Mouse (Mus musculus) liver, embryonic 13.5 days (tissue): ENCODE measurements around the gene Serp2. TPM values are rescaled to one million over a fixed set of nuclear protein-coding genes. Genes with fewer than 3 reads are reported as not detected.
A peak's percentile ranks its signal among the peaks of the same experiment; 100 is the strongest.

ENCODE experiments used
- ATAC-seq: fragments of 200-750 bp; cut with Nextera tagmentation; 2 replicates; pipeline ENCODE4 v1.8.0; 2017; ENCODE audit warnings: low read depth, mild to moderate bottlenecking, moderate number of reproducible peaks, moderate library complexity
- DNase-seq: peaks from one replicate; pipeline ENCODE4 v3.0.0; 2022
- H3K27ac ChIP-seq: fragments of 300-500 bp; sonication (generic); 2 replicates; pipeline ENCODE4 v1.5.1; 2015; ENCODE audit warnings: moderate library complexity, mild to moderate bottlenecking, inconsistent platforms
- H3K27me3 ChIP-seq: fragments of 300-500 bp; sonication (generic); 2 replicates; pipeline ENCODE4 v1.6.1; 2015; ENCODE audit warnings: mild to moderate bottlenecking, inconsistent platforms
- H3K36me3 ChIP-seq: fragments of 300-500 bp; sonication (generic); 2 replicates; pipeline ENCODE4 v1.6.1; 2015; ENCODE audit warnings: mild to moderate bottlenecking, inconsistent platforms
- H3K4me1 ChIP-seq: fragments of 300-500 bp; sonication (generic); replicated peaks from 2 replicates; pipeline ENCODE4 v1.6.1; 2015; ENCODE audit warnings: inconsistent platforms
- H3K4me2 ChIP-seq: fragments of 300-500 bp; sonication (generic); 2 replicates; pipeline ENCODE4 v1.6.1; 2015; ENCODE audit warnings: inconsistent platforms, mild to moderate bottlenecking, moderate library complexity
- H3K4me3 ChIP-seq: fragments of 300-500 bp; sonication (generic); replicated peaks from 2 replicates; pipeline ENCODE4 v1.5.1; 2015; ENCODE audit warnings: mild to moderate bottlenecking, inconsistent platforms
- H3K9ac ChIP-seq: fragments of 300-500 bp; sonication (generic); 2 replicates; pipeline ENCODE4 v1.6.1; 2015; ENCODE audit warnings: mild to moderate bottlenecking, inconsistent platforms
- H3K9me3 ChIP-seq: fragments of 300-500 bp; sonication (generic); replicated peaks from 2 replicates; pipeline ENCODE4 v1.6.1; 2016; ENCODE audit warnings: inconsistent platforms
- WGBS: fragments of 180-500 bp; shearing (Covaris S2); methylation state at CpG from one replicate; pipeline ENCODE4 v1.1.7; 2015; ENCODE audit not compliant: insufficient replicate concordance; 5-methylcytosine and 5-hydroxymethylcytosine counted together
- polyA plus RNA-seq: library from polyadenylated mRNA; unstranded; fragments of >200 nt; fragmentation: Nextera tagmentation; extraction: Ambion mirVana; gene quantifications from 2 replicates; pipeline ENCODE4 v1.2.1, GENCODE M21; 2015

The Serp2 gene
- polyA plus RNA-seq, 1 experiment from 2014 or later: 1.4 TPM

- ATAC-seq (no peak), DNase-seq (no peak)
- H3K36me3 ChIP-seq: no peaks in the 10 kb centered on the region
- H3K4me1 ChIP-seq: peaks cover 65% of the 10 kb centered on the region
- H3K27ac ChIP-seq: peak overlapping the region; percentile 90
- H3K27me3 ChIP-seq: no peaks in the 10 kb centered on the region
- H3K9ac ChIP-seq: 0 out of 2 replicates have a peak overlapping the region, but pooled peaks have one; percentile 1
- no peak overlapping the region for H3K4me3 ChIP-seq
- no peaks in the 10 kb centered on the region for H3K9me3 ChIP-seq
- 82% methylated on average over 3 of the region's 3 CpGs for WGBS
- H3K4me2 ChIP-seq: no peak overlapping the region
Observed at GRCm38 (mm10) chr14:76521308-76521707, 35.4 kb downstream of the Serp2 start.

- Histone ChIP-seq H3K27ac (peak overlapping the region; percentile 90), H3K9ac (peak overlapping the region; percentile 40), H3K9me3 (no peaks in the 10 kb centered on the region), H3K27me3 (no peaks in the 10 kb centered on the region), H3K4me3 (no peak overlapping the region), H3K36me3 (no peaks in the 10 kb centered on the region), H3K4me1 (peaks cover 70% of the 10 kb centered on the region), H3K4me2 (peak overlapping the region; percentile 50)
- 13% methylated on average over 4 of the region's 4 CpGs for WGBS
- peak; percentile 96 for ATAC-seq
- DNase-seq: peak; percentile 70
Observed at GRCm38 (mm10) chr14:76520606-76521005, 36.1 kb downstream of the Serp2 start.

GRCm38 (mm10) chr14:76518217-76518616 is 38.5 kb downstream of the Serp2 start:
- Histone ChIP-seq H3K9ac (no peak overlapping the region), H3K9me3 (no peaks in the 10 kb centered on the region), H3K4me3 (no peak overlapping the region), H3K36me3 (no peaks in the 10 kb centered on the region), H3K27me3 (no peaks in the 10 kb centered on the region), H3K4me2 (no peak overlapping the region), H3K27ac (no peak overlapping the region), H3K4me1 (peaks cover 81% of the 10 kb centered on the region)
- no peak for ATAC-seq
- WGBS: 67% methylated on average over 5 of the region's 5 CpGs
- no peak for DNase-seq

- Histone ChIP-seq H3K4me3 (no peak overlapping the region), H3K36me3 (no peaks in the 10 kb centered on the region), H3K27me3 (no peaks in the 10 kb centered on the region), H3K4me1 (peaks cover 74% of the 10 kb centered on the region), H3K9me3 (no peaks in the 10 kb centered on the region), H3K27ac (no peak overlapping the region), H3K9ac (no peak overlapping the region), H3K4me2 (no peak overlapping the region)
- WGBS: 69% methylated on average over 7 of the region's 7 CpGs
- ATAC-seq (no peak), DNase-seq (no peak)
Observed at GRCm38 (mm10) chr14:76515620-76516019, 41.1 kb downstream of the Serp2 start.

GRCm38 (mm10) chr14:76514050-76514585 is 42.6 kb downstream of the Serp2 start:
- ATAC-seq (no peak), DNase-seq (no peak)
- Histone ChIP-seq H3K4me2 (no peak overlapping the region), H3K4me3 (no peak overlapping the region), H3K9me3 (no peaks in the 10 kb centered on the region), H3K9ac (no peak overlapping the region), H3K27ac (no peak overlapping the region), H3K27me3 (no peaks in the 10 kb centered on the region), H3K4me1 (peaks cover 63% of the 10 kb centered on the region), H3K36me3 (no peaks in the 10 kb centered on the region)
- WGBS: 52% methylated on average over 6 of the region's 6 CpGs

GRCm38 (mm10) chr14:76513395-76514049 is 43.2 kb downstream of the Serp2 start:
- H3K9ac ChIP-seq: no peak overlapping the region
- H3K27me3 ChIP-seq: no peaks in the 10 kb centered on the region
- DNase-seq (no peak), ATAC-seq (no peak)
- H3K9me3 ChIP-seq: no peaks in the 10 kb centered on the region
- H3K4me1 ChIP-seq: peaks cover 61% of the 10 kb centered on the region
- no peak overlapping the region for H3K4me3 ChIP-seq
- WGBS: 39% methylated on average over 11 of the region's 11 CpGs
- H3K27ac ChIP-seq: no peak overlapping the region
- H3K36me3 ChIP-seq: no peaks in the 10 kb centered on the region
- H3K4me2 ChIP-seq: no peak overlapping the region

- no peak overlapping the region for H3K4me3 ChIP-seq
- H3K9me3 ChIP-seq: no peaks in the 10 kb centered on the region
- WGBS: 65% methylated on average over 7 of the region's 7 CpGs
- H3K4me1 ChIP-seq: peaks cover 58% of the 10 kb centered on the region
- no peak overlapping the region for H3K9ac ChIP-seq
- no peaks in the 10 kb centered on the region for H3K27me3 ChIP-seq
- ATAC-seq (no peak), DNase-seq (no peak)
- no peak overlapping the region for H3K4me2 ChIP-seq
- H3K27ac ChIP-seq: no peak overlapping the region
- H3K36me3 ChIP-seq: peaks cover 13% of the 10 kb centered on the region
Observed at GRCm38 (mm10) chr14:76511971-76512370, 44.7 kb downstream of the Serp2 start.

- peaks cover 24% of the 10 kb centered on the region for H3K36me3 ChIP-seq
- H3K9me3 ChIP-seq: no peaks in the 10 kb centered on the region
- DNase-seq (no peak), ATAC-seq (no peak)
- H3K4me1 ChIP-seq: peaks cover 42% of the 10 kb centered on the region
- H3K9ac ChIP-seq: no peak overlapping the region
- H3K4me3 ChIP-seq: no peak overlapping the region
- no peak overlapping the region for H3K4me2 ChIP-seq
- H3K27me3 ChIP-seq: no peaks in the 10 kb centered on the region
- no peak overlapping the region for H3K27ac ChIP-seq
- 83% methylated on average over 10 of the region's 10 CpGs for WGBS
Observed at GRCm38 (mm10) chr14:76508701-76509100, 48.0 kb downstream of the Serp2 start.

- peaks cover 40% of the 10 kb centered on the region for H3K4me1 ChIP-seq
- ATAC-seq: no peak
- H3K9ac ChIP-seq: peak overlapping the region; percentile 92; the same call in 1 of the 2 replicates
- H3K27me3 ChIP-seq: no peaks in the 10 kb centered on the region
- no peaks in the 10 kb centered on the region for H3K9me3 ChIP-seq
- no peak for DNase-seq
- 75% methylated on average over 9 of the region's 9 CpGs for WGBS
- H3K27ac ChIP-seq: peak overlapping the region; percentile 65
- peak overlapping the region; percentile 75 for H3K4me2 ChIP-seq
- peaks cover 24% of the 10 kb centered on the region for H3K36me3 ChIP-seq
- peak overlapping the region; percentile 77 for H3K4me3 ChIP-seq
Observed at GRCm38 (mm10) chr14:76507804-76508500, 48.7 kb downstream of the Serp2 start.

- Histone ChIP-seq H3K4me2 (peak overlapping the region; percentile 75), H3K4me1 (peaks cover 37% of the 10 kb centered on the region), H3K9ac (peak overlapping the region; percentile 92; the same call in 1 of the 2 replicates), H3K9me3 (no peaks in the 10 kb centered on the region), H3K27me3 (no peaks in the 10 kb centered on the region), H3K36me3 (peaks cover 24% of the 10 kb centered on the region), H3K4me3 (peak overlapping the region; percentile 77), H3K27ac (peak overlapping the region; percentile 65; the same call in 1 of the 2 replicates)
- ATAC-seq: no peak
- 93% methylated on average over 7 of the region's 7 CpGs for WGBS
- no peak for DNase-seq
Observed at GRCm38 (mm10) chr14:76507357-76507756, 49.3 kb downstream of the Serp2 start.

GRCm38 (mm10) chr14:76506425-76507205 is 50.1 kb downstream of the Serp2 start:
- DNase-seq (no peak), ATAC-seq (no peak)
- Histone ChIP-seq H3K4me3 (peak overlapping the region; percentile 77), H3K4me1 (peaks cover 37% of the 10 kb centered on the region), H3K9me3 (no peaks in the 10 kb centered on the region), H3K4me2 (peak overlapping the region; percentile 75), H3K9ac (peak overlapping the region; percentile 92), H3K27ac (peak overlapping the region; percentile 93), H3K27me3 (no peaks in the 10 kb centered on the region), H3K36me3 (peaks cover 24% of the 10 kb centered on the region)
- 75% methylated on average over 27 of the region's 27 CpGs for WGBS
